8 mouse cellular contexts compared by ENCODE assay signal in genomic region chr1:74248799-74249198, GRCm38 (mm10). TPM values are rescaled to one million over a fixed set of nuclear protein-coding genes. Genes with fewer than 3 reads are reported as not detected.
DNase-seq lines count a peak whose midpoint lies in the region; ATAC-seq lines count a peak whose summit lies in the region.

No protein-coding gene starts in this region.

- H3K9me3 ChIP-seq in embryonic facial prominence, embryonic 13.5 days = no peaks in the 10 kb centered on the region
- no peaks in the 10 kb centered on the region for H3K9me3 ChIP-seq in embryonic facial prominence, embryonic 10.5 days
- H3K9me3 ChIP-seq in kidney, embryonic 14.5 days (ENCODE audit: control insufficient read depth, low read length) = no peaks in the 10 kb centered on the region
- no peaks in the 10 kb centered on the region for H3K9me3 ChIP-seq in midbrain, embryonic 15.5 days

- peaks cover 55% of the 10 kb centered on the region for H3K36me3 ChIP-seq in embryonic facial prominence, embryonic 13.5 days
- peaks cover 77% of the 10 kb centered on the region for H3K36me3 ChIP-seq in embryonic facial prominence, embryonic 10.5 days (replicated peaks)
- H3K36me3 ChIP-seq in kidney, embryonic 14.5 days (ENCODE audit: control insufficient read depth, insufficient read depth, low read length) = peaks cover 49% of the 10 kb centered on the region
- peaks cover 30% of the 10 kb centered on the region for H3K36me3 ChIP-seq in midbrain, embryonic 15.5 days (replicated peaks)

- no peak overlapping the region for H3K4me2 ChIP-seq in embryonic facial prominence, embryonic 13.5 days
- H3K4me2 ChIP-seq in kidney, embryonic 14.5 days (replicated peaks; ENCODE audit: low read depth, low read length) = no peak overlapping the region
- no peak overlapping the region for H3K4me2 ChIP-seq in midbrain, embryonic 15.5 days

- 42% methylated on average over 1 of the region's 1 CpGs for WGBS in embryonic facial prominence, embryonic 13.5 days
- 70% methylated on average over 1 of the region's 1 CpGs for WGBS in embryonic facial prominence, embryonic 10.5 days
- 53% methylated on average over 1 of the region's 1 CpGs for WGBS in kidney, embryonic 14.5 days
- 89% methylated on average over 1 of the region's 1 CpGs for WGBS in midbrain, embryonic 15.5 days

- peak overlapping the region; percentile 58 for H3K27ac ChIP-seq in embryonic facial prominence, embryonic 13.5 days
- H3K27ac ChIP-seq in embryonic facial prominence, embryonic 10.5 days (replicated peaks) = no peak overlapping the region
- H3K27ac ChIP-seq in kidney, embryonic 14.5 days (ENCODE audit: low read depth, low read length) = peak overlapping the region; percentile 74
- no peak overlapping the region for H3K27ac ChIP-seq in midbrain, embryonic 15.5 days

- H3K4me3 ChIP-seq in embryonic facial prominence, embryonic 13.5 days = no peak overlapping the region
- no peak overlapping the region for H3K4me3 ChIP-seq in embryonic facial prominence, embryonic 10.5 days
- H3K4me3 ChIP-seq in kidney, embryonic 14.5 days (ENCODE audit: low read length) = no peak overlapping the region
- H3K4me3 ChIP-seq in midbrain, embryonic 15.5 days = no peak overlapping the region

- H3K4me1 ChIP-seq in embryonic facial prominence, embryonic 13.5 days = peaks cover 10% of the 10 kb centered on the region
- H3K4me1 ChIP-seq in embryonic facial prominence, embryonic 10.5 days = no peaks in the 10 kb centered on the region
- H3K4me1 ChIP-seq in kidney, embryonic 14.5 days (ENCODE audit: control insufficient read depth, insufficient read depth, low read length) = peaks cover 3% of the 10 kb centered on the region; the same call in 1 of the 2 replicates
- 0 out of 2 replicates have a peak, but pooled peaks cover 4% of the 10 kb centered on the region for H3K4me1 ChIP-seq in midbrain, embryonic 15.5 days

- no peaks in the 10 kb centered on the region for H3K27me3 ChIP-seq in embryonic facial prominence, embryonic 13.5 days
- H3K27me3 ChIP-seq in embryonic facial prominence, embryonic 10.5 days (replicated peaks; ENCODE audit: low read depth, poor library complexity, severe bottlenecking) = no peaks in the 10 kb centered on the region
- no peaks in the 10 kb centered on the region for H3K27me3 ChIP-seq in kidney, embryonic 14.5 days (ENCODE audit: control insufficient read depth, insufficient read depth, low read length)
- no peaks in the 10 kb centered on the region for H3K27me3 ChIP-seq in midbrain, embryonic 15.5 days (replicated peaks)

- no peak for ATAC-seq in embryonic facial prominence, embryonic 13.5 days (ENCODE audit: insufficient number of reproducible peaks, insufficient read depth, low FRiP score, low TSS enrichment, low read depth)
- ATAC-seq in kidney, embryonic 14.5 days (ENCODE audit: low FRiP score, low TSS enrichment) = peak; percentile 32; the same call in 1 of the 2 replicates
- ATAC-seq in midbrain, embryonic 15.5 days (replicated peaks) = no peak

- H3K9ac ChIP-seq in embryonic facial prominence, embryonic 13.5 days = no peak overlapping the region
- no peak overlapping the region for H3K9ac ChIP-seq in kidney, embryonic 14.5 days (ENCODE audit: low read depth, low read length)
- no peak overlapping the region for H3K9ac ChIP-seq in midbrain, embryonic 15.5 days

- no peak for DNase-seq in embryonic facial prominence, embryonic 10.5 days (ENCODE audit: low spot score)
- DNase-seq in heart, adult 11 months = peak; percentile 98
- peak; percentile 83 for DNase-seq in lung, postnatal 36 days
- DNase-seq in yolk sac, embryonic 10.5 days (ENCODE audit: low spot score) = peak; percentile 40
- DNase-seq in testis, postnatal 14 days (ENCODE audit: low spot score) = no peak

RNA-seq across cellular contexts. Expression of gene Arpc2, which starts 12.9 kb away (rescaled TPM):
- 400 and 419 TPM in 2 replicates for polyA plus RNA-seq in embryonic facial prominence, embryonic 13.5 days (2015; fragmentation: Nextera tagmentation; extraction: Ambion mirVana)
- polyA plus RNA-seq in embryonic facial prominence, embryonic 10.5 days (2016; fragmentation: Nextera tagmentation; extraction: Ambion mirVana) = 359 and 369 TPM in 2 replicates
- polyA plus RNA-seq in kidney, embryonic 14.5 days (2014; fragmentation: Nextera tagmentation; extraction: Ambion mirVana) = 378 and 417 TPM in 2 replicates
- 396 and 398 TPM in 2 replicates for polyA plus RNA-seq in midbrain, embryonic 15.5 days (2015; fragmentation: Nextera tagmentation; extraction: Ambion mirVana)

RNA-seq across cellular contexts. Expression of gene Gpbar1, which starts 29.6 kb away (rescaled TPM):
- 0.20 and 0.33 TPM in 2 replicates for polyA plus RNA-seq in embryonic facial prominence, embryonic 13.5 days (2015; fragmentation: Nextera tagmentation; extraction: Ambion mirVana)
- 0.41 and 0.70 TPM in 2 replicates for polyA plus RNA-seq in embryonic facial prominence, embryonic 10.5 days (2016; fragmentation: Nextera tagmentation; extraction: Ambion mirVana)
- 2.5 and 3.2 TPM in 2 replicates for polyA plus RNA-seq in kidney, embryonic 14.5 days (2014; fragmentation: Nextera tagmentation; extraction: Ambion mirVana)
- polyA plus RNA-seq in midbrain, embryonic 15.5 days (2015; fragmentation: Nextera tagmentation; extraction: Ambion mirVana) = 0.15 and 0.17 TPM in 2 replicates

RNA-seq across cellular contexts. Expression of gene Aamp, which starts 35.7 kb away (rescaled TPM):
- 224 and 225 TPM in 2 replicates for polyA plus RNA-seq in embryonic facial prominence, embryonic 13.5 days (2015; fragmentation: Nextera tagmentation; extraction: Ambion mirVana)
- 259 and 262 TPM in 2 replicates for polyA plus RNA-seq in embryonic facial prominence, embryonic 10.5 days (2016; fragmentation: Nextera tagmentation; extraction: Ambion mirVana)
- polyA plus RNA-seq in kidney, embryonic 14.5 days (2014; fragmentation: Nextera tagmentation; extraction: Ambion mirVana) = 249 and 258 TPM in 2 replicates
- 217 and 229 TPM in 2 replicates for polyA plus RNA-seq in midbrain, embryonic 15.5 days (2015; fragmentation: Nextera tagmentation; extraction: Ambion mirVana)

RNA-seq across cellular contexts. Expression of gene Pnkd, which starts 35.9 kb away (rescaled TPM):
- 95.1 and 112 TPM in 2 replicates for polyA plus RNA-seq in embryonic facial prominence, embryonic 13.5 days (2015; fragmentation: Nextera tagmentation; extraction: Ambion mirVana)
- 108 and 109 TPM in 2 replicates for polyA plus RNA-seq in embryonic facial prominence, embryonic 10.5 days (2016; fragmentation: Nextera tagmentation; extraction: Ambion mirVana)
- 126 and 154 TPM in 2 replicates for polyA plus RNA-seq in kidney, embryonic 14.5 days (2014; fragmentation: Nextera tagmentation; extraction: Ambion mirVana)
- 114 and 117 TPM in 2 replicates for polyA plus RNA-seq in midbrain, embryonic 15.5 days (2015; fragmentation: Nextera tagmentation; extraction: Ambion mirVana)

RNA-seq across cellular contexts. Expression of gene Cxcr1, which starts 54.4 kb away (rescaled TPM):
- not detected in 2 replicates for polyA plus RNA-seq in embryonic facial prominence, embryonic 13.5 days (2015; fragmentation: Nextera tagmentation; extraction: Ambion mirVana)
- not detected in 2 replicates for polyA plus RNA-seq in embryonic facial prominence, embryonic 10.5 days (2016; fragmentation: Nextera tagmentation; extraction: Ambion mirVana)
- polyA plus RNA-seq in kidney, embryonic 14.5 days (2014; fragmentation: Nextera tagmentation; extraction: Ambion mirVana) = not detected in 2 replicates
- not detected in 2 replicates for polyA plus RNA-seq in midbrain, embryonic 15.5 days (2015; fragmentation: Nextera tagmentation; extraction: Ambion mirVana)

Comparison
In these comparisons a context has a peak if more than half of its experiments do, and no peak if none do; other contexts are left out.
1. H3K27ac ChIP-seq: peak in embryonic facial prominence, embryonic 13.5 days (single experiment) and kidney, embryonic 14.5 days (single experiment); none in embryonic facial prominence, embryonic 10.5 days (single experiment) and midbrain, embryonic 15.5 days (single experiment).
2. DNase-seq: peak in heart, adult 11 months (single experiment), lung, postnatal 36 days (single experiment) and yolk sac, embryonic 10.5 days (single experiment); none in embryonic facial prominence, embryonic 10.5 days (single experiment) and testis, postnatal 14 days (single experiment).